Mouse (Mus musculus) CH12.LX (cell line): ENCODE measurements around the gene Clec4a2. TPM values are rescaled to one million over a fixed set of nuclear protein-coding genes. Genes with fewer than 3 reads are reported as not detected.
A peak's percentile ranks its signal among the peaks of the same experiment; 100 is the strongest.
"Not testable (repeated sequence)": the region's sequence is repeated elsewhere in the genome, so short reads cannot be mapped to it uniquely, and the experiment has no call there.

ENCODE experiments used
- DNase-seq: peaks from one replicate; pipeline ENCODE4 v3.0.0-alpha.2; 2013; ENCODE audit errors: extremely low read depth
- H3K27ac ChIP-seq: 2 replicates; pipeline ENCODE4 v1.5.1; 2012; ENCODE audit warnings: low read depth, mild to moderate bottlenecking, control low read depth, moderate library complexity; ENCODE audit not compliant: insufficient read depth
- H3K27me3 ChIP-seq: replicated peaks from 2 replicates; pipeline ENCODE3; 2012; ENCODE audit warnings: inconsistent platforms
- H3K36me3 ChIP-seq, 2 experiments: replicated peaks in 1 of 2; 2 replicates each; pipeline versions ENCODE3 to v1.6.1; 2012; ENCODE audit warnings: inconsistent platforms in 1 of 2, low read length in 1 of 2, mild to moderate bottlenecking in 1 of 2, mixed read lengths in 1 of 2, moderate library complexity in 1 of 2; ENCODE audit not compliant: control insufficient read depth in 1 of 2, insufficient read depth in 1 of 2
- H3K4me1 ChIP-seq, 2 experiments: 2 replicates each; pipeline ENCODE4 v1.6.1; 2012; ENCODE audit warnings: inconsistent platforms in 1 of 2, moderate library complexity in 1 of 2; ENCODE audit not compliant: insufficient read depth in 2 of 2, control insufficient read depth in 1 of 2
- H3K4me2 ChIP-seq: 2 replicates; pipeline ENCODE4 v1.6.1; 2012; ENCODE audit warnings: low read depth, mild to moderate bottlenecking, control low read depth; ENCODE audit not compliant: poor library complexity, insufficient read depth, severe bottlenecking
- H3K4me3 ChIP-seq, 3 experiments: fragments of 150-350 bp in 1 of 3; sonication (generic) in 1 of 3; replicated peaks in 1 of 3; 2 replicates each; pipeline versions ENCODE3 to v1.5.1; 2011 to 2012; ENCODE audit warnings: low read depth in 2 of 3, low read length in 2 of 3, mild to moderate bottlenecking in 2 of 3, moderate library complexity in 2 of 3, control low read depth in 1 of 3, improper control_type of control experiment in 1 of 3, inconsistent platforms in 1 of 3, mixed read lengths in 1 of 3; ENCODE audit not compliant: poor library complexity in 1 of 3
- H3K79me2 ChIP-seq: replicated peaks from 2 replicates; pipeline ENCODE4 v1.6.1; 2012; ENCODE audit warnings: mild to moderate bottlenecking, moderate library complexity; ENCODE audit not compliant: control insufficient read depth, poor library complexity, insufficient read depth, severe bottlenecking; ENCODE audit errors: extremely low read depth
- H3K9ac ChIP-seq: 2 replicates; pipeline ENCODE4 v1.6.1; 2012; ENCODE audit warnings: low read depth, mild to moderate bottlenecking, control low read depth, moderate library complexity; ENCODE audit not compliant: insufficient read depth
- H3K9me3 ChIP-seq: replicated peaks from 2 replicates; pipeline ENCODE3; 2012; ENCODE audit warnings: low read length, inconsistent platforms, mixed read lengths
- BHLHE40 ChIP-seq: IDR thresholded peaks from 2 replicates; pipeline ENCODE4 v1.6.1; 2011; ENCODE audit warnings: mild to moderate bottlenecking, low read depth, low read length, improper control_type of control experiment
- CTCF ChIP-seq, 2 experiments: IDR thresholded peaks in 1 of 2; conservative IDR thresholded peaks in 1 of 2; 2 replicates each; pipeline ENCODE4 v1.5.1; 2011 to 2012; ENCODE audit warnings: low read depth in 2 of 2, low read length in 2 of 2, improper control_type of control experiment in 1 of 2, inconsistent platforms in 1 of 2, mild to moderate bottlenecking in 1 of 2, moderate library complexity in 1 of 2
- RAD21 ChIP-seq: IDR thresholded peaks from 2 replicates; pipeline ENCODE4 v1.6.1; 2011; ENCODE audit warnings: low read depth, mild to moderate bottlenecking, low read length, improper control_type of control experiment, moderate library complexity
- SMC3 ChIP-seq: IDR thresholded peaks from 2 replicates; pipeline ENCODE4 v1.6.1; 2011; ENCODE audit warnings: low read depth, low read length, improper control_type of control experiment
- USF2 ChIP-seq: conservative IDR thresholded peaks from 2 replicates; pipeline ENCODE4 v1.6.1; 2011; ENCODE audit warnings: low read depth, low read length, improper control_type of control experiment
- ZKSCAN1 ChIP-seq: IDR thresholded peaks from 2 replicates; pipeline ENCODE4 v1.6.1; 2012; ENCODE audit warnings: low read depth, inconsistent platforms, low read length, improper control_type of control experiment, borderline replicate concordance
- ZMIZ1 ChIP-seq: IDR thresholded peaks from 2 replicates; pipeline ENCODE4 v1.6.1; 2012; ENCODE audit warnings: low read depth, mild to moderate bottlenecking, inconsistent platforms, low read length, improper control_type of control experiment
- dilution Hi-C: fragments of 300-500 bp; cut with MboI; formaldehyde crosslinking; loops from 2 replicates; pipeline ENCODE4 v1.14.3; 2020; ENCODE audit warnings: low sequenced_read_pairs; ENCODE audit not compliant: extremely low pct_unique_long_range_greater_than_20kb, extremely low pct_ligation_motif_present
- in situ Hi-C: fragments of 300-500 bp; cut with MboI; formaldehyde crosslinking; loops from 3 replicates; pipeline ENCODE4 v1.14.3; 2019; ENCODE audit warnings: low sequenced_read_pairs, low pct_ligation_motif_present, low pct_unique_long_range_greater_than_20kb, mixed read lengths
- polyA plus RNA-seq: library from polyadenylated mRNA; unstranded; fragments of >175 nt; gene quantifications from 2 replicates; pipeline ENCODE4 v1.2.1, GENCODE M21; 2012; ENCODE audit warnings: low read depth; ENCODE audit not compliant: insufficient read length
- total RNA-seq, 2 experiments: library from RNA; depleted of rRNA; stranded (reverse); fragments of 300-350 nt in 1 of 2; fragments of >200 nt in 1 of 2; gene quantifications; 2 replicates each; pipeline ENCODE4 v1.2.3; 2012 to 2014

Clec4a2 gene
- total and polyA plus RNA-seq, 3 experiments, result not detected

- Histone ChIP-seq H3K9ac (no peak overlapping the region), H3K4me2 (no peak overlapping the region), H3K36me3 (no peaks in the 10 kb centered on the region), H3K79me2 (no peaks in the 10 kb centered on the region), H3K27ac (no peak overlapping the region), H3K4me3 (no peak overlapping the region), H3K27me3 (no peaks in the 10 kb centered on the region), H3K9me3 (no peaks in the 10 kb centered on the region), H3K4me1 (peaks cover 0 to 10% of the 10 kb centered on the region in 2 experiments; a peak in 2 of 4 replicates)
- TF ChIP-seq SMC3 (no peak), BHLHE40 (no peak), CTCF (conservative IDR thresholded peaks at IDR 0.05 in 1 of 2, IDR thresholded peaks at IDR 0.05 in 1 of 2; ENCODE audit: low read depth in 2 of 2, low read length in 2 of 2) (no peak), USF2 (no peak), ZKSCAN1 (no peak), RAD21 (no peak), ZMIZ1 (no peak)
- no peak for DNase-seq
- dilution Hi-C loops (no loop called here), in situ Hi-C loops (no loop called here)
These were observed 69.3 kb downstream of the Clec4a2 start for GRCm38 (mm10) chr6:123175549-123175948.

DNA sequence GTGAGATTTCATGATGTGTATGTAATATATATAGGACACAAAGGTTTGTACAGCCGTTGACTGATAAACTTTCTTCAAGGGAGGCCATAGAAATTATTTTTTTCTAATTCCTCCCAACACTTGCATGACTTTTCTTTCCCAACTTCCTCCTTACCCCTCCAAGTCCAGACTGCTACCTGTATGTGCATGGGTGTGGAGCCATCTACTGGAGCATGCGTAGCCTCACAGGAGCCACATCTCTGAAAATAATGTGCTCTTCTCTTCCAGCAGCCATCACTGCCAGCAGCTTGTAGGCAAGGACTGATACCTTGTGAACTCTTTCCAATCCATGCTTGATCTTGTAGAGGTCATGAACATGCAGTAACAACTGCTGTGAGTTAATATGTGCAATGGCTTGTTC, 78.6 kb downstream of the Clec4a2 start:
- H3K79me2 ChIP-seq, H3K27me3 ChIP-seq, H3K9ac ChIP-seq, H3K4me3 ChIP-seq, dilution Hi-C loops, H3K27ac ChIP-seq, H3K4me1 ChIP-seq, H3K9me3 ChIP-seq, H3K36me3 ChIP-seq, H3K4me2 ChIP-seq: not testable (repeated sequence)
- peak; percentile 21 for DNase-seq
- TF ChIP-seq CTCF (conservative IDR thresholded peaks at IDR 0.05 in 1 of 2, IDR thresholded peaks at IDR 0.05 in 1 of 2; ENCODE audit: low read depth in 2 of 2, low read length in 2 of 2) (peak in 1 of 2 experiments; percentile 62; a peak in 3 of 4 replicates), SMC3 (peak; percentile 58), RAD21 (peak; percentile 65)
- in situ Hi-C loops, result loop anchor here (10.0 kb wide), 1 partner anchor 290 kb away; no protein-coding TSS in a partner anchor

Other genes starting within 250 kb of the Clec4a2 start
- 12.7 and 12.9 TPM in 2 replicates for gene Necap1, start 232.0 kb upstream of the Clec4a2 start, total RNA-seq (2012; rRNA removed)
- 29.5 and 30.6 TPM in 2 replicates for gene Necap1, start 232.0 kb upstream of the Clec4a2 start, total RNA-seq (2014; rRNA removed)
- gene Necap1, start 232.0 kb upstream of the Clec4a2 start, polyA plus RNA-seq, result 26.9 and 29.2 TPM in 2 replicates
- gene Clec4a1, start 184.6 kb upstream of the Clec4a2 start, total RNA-seq (2012; rRNA removed), result 0.08 TPM in 1 of 2 replicates, not detected in the other
- gene Clec4a1, start 184.6 kb upstream of the Clec4a2 start, total RNA-seq (2014; rRNA removed), result not detected in 2 replicates
- gene Clec4a1, start 184.6 kb upstream of the Clec4a2 start, polyA plus RNA-seq, result 0.30 and 0.31 TPM in 2 replicates
- gene Clec4a3, start 153.9 kb upstream of the Clec4a2 start, total RNA-seq (2012; rRNA removed), result not detected in 2 replicates
- not detected in 2 replicates for gene Clec4a3, start 153.9 kb upstream of the Clec4a2 start, total RNA-seq (2014; rRNA removed)
- not detected in 2 replicates for gene Clec4a3, start 153.9 kb upstream of the Clec4a2 start, polyA plus RNA-seq
- gene Clec4a4, start 116.1 kb upstream of the Clec4a2 start, total RNA-seq (2012; rRNA removed), result not detected in 2 replicates
- not detected in 2 replicates for gene Clec4a4, start 116.1 kb upstream of the Clec4a2 start, total RNA-seq (2014; rRNA removed)
- not detected in 2 replicates for gene Clec4a4, start 116.1 kb upstream of the Clec4a2 start, polyA plus RNA-seq
- gene Clec4b1, start 56.5 kb upstream of the Clec4a2 start, total RNA-seq (2012; rRNA removed), result not detected in 2 replicates
- gene Clec4b1, start 56.5 kb upstream of the Clec4a2 start, total RNA-seq (2014; rRNA removed), result not detected in 2 replicates
- gene Clec4b1, start 56.5 kb upstream of the Clec4a2 start, polyA plus RNA-seq, result not detected in 2 replicates
- gene Clec4b2, start 66.5 kb downstream of the Clec4a2 start, total RNA-seq (2012; rRNA removed), result not detected in 2 replicates
- gene Clec4b2, start 66.5 kb downstream of the Clec4a2 start, total RNA-seq (2014; rRNA removed), result not detected in 2 replicates
- gene Clec4b2, start 66.5 kb downstream of the Clec4a2 start, polyA plus RNA-seq, result not detected in 2 replicates
- gene Clec4n, start 123.4 kb downstream of the Clec4a2 start, total RNA-seq (2012; rRNA removed), result not detected in 2 replicates
- gene Clec4n, start 123.4 kb downstream of the Clec4a2 start, total RNA-seq (2014; rRNA removed), result not detected in 2 replicates
- not detected in 2 replicates for gene Clec4n, start 123.4 kb downstream of the Clec4a2 start, polyA plus RNA-seq
- not detected in 2 replicates for gene Clec4d, start 155.7 kb downstream of the Clec4a2 start, total RNA-seq (2012; rRNA removed)
- gene Clec4d, start 155.7 kb downstream of the Clec4a2 start, total RNA-seq (2014; rRNA removed), result not detected in 2 replicates
- gene Clec4d, start 155.7 kb downstream of the Clec4a2 start, polyA plus RNA-seq, result not detected in 2 replicates
- not detected in 2 replicates for gene Clec4e, start 183.4 kb downstream of the Clec4a2 start, total RNA-seq (2012; rRNA removed)
- not detected in 2 replicates for gene Clec4e, start 183.4 kb downstream of the Clec4a2 start, total RNA-seq (2014; rRNA removed)
- gene Clec4e, start 183.4 kb downstream of the Clec4a2 start, polyA plus RNA-seq, result not detected in 2 replicates
- not detected in 2 replicates for gene Vmn2r19, start 201.9 kb downstream of the Clec4a2 start, total RNA-seq (2012; rRNA removed)
- not detected in 2 replicates for gene Vmn2r19, start 201.9 kb downstream of the Clec4a2 start, total RNA-seq (2014; rRNA removed)
- not detected in 2 replicates for gene Vmn2r19, start 201.9 kb downstream of the Clec4a2 start, polyA plus RNA-seq